Mouse (Mus musculus): Measurements from ENCODE around the gene Glipr1l3.

DNA sequence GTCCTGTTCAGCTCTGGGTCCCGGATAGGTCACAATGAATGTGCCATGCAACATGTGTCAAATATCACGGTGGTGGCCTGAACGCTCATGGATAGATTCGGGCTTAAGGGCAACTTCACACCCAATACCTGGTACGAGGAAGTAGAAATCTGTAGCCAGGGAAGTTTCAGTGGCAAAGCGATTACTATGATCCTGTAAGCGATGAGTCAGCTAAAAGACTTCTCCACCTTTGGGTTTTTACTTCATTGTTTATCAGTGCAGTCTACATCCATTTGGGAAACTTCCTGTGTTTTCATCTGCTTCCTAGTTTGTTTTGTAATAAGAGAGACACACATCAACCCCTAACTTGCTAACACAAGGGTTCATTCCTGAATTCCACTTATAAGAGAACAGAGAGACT, 49.7 kb downstream of the Glipr1l3 start:
- TF ChIP-seq POLR2A (IDR thresholded peaks at IDR 0.05; ENCODE audit: borderline replicate concordance, extremely low read depth, low read depth, low read length) (no peak), CTCF (IDR thresholded peaks at IDR 0.05; ENCODE audit: insufficient read depth, low read length) (no peak)

All from lung, adult 2 months (tissue).